Mouse (Mus musculus) lung, postnatal 0 days (tissue): Measurements from ENCODE around the gene Dlgap3.

Experiments used
- CTCF ChIP-seq: IDR thresholded peaks from 2 replicates; pipeline ENCODE4 v1.5.1; 2016; ENCODE audit warnings: antibody characterized with exemption, mild to moderate bottlenecking
- EP300 ChIP-seq: IDR thresholded peaks from 2 replicates; pipeline ENCODE4 v1.6.1; 2016; ENCODE audit warnings: antibody characterized with exemption, mild to moderate bottlenecking, control low read depth

DNA sequence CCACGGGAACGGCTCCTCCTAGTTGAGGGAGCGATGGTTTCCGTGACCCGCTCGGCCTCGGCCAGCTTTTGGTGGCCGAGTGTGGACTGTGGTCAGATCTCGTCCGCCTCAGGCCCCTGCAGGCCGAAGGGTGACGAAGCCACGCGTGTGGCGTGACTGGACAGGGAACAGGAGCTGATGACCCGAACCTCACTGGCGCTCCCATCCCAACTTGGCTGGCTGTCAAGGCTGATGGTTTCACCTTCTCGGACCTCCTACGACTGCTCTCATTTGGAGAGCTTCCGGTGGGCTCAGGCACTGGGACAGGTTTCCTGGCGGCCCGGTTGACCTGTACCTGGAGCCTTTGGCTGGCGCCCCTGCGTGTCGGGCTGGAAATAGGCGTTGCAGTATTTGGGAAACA, 74.9 kb downstream of the Dlgap3 start:
- TF ChIP-seq CTCF (no peak), EP300 (no peak)
